Mouse (Mus musculus): Measurements from ENCODE around the gene Gm49711.
"Not testable (repeated sequence)": the region's sequence is repeated elsewhere in the genome, so short reads cannot be mapped to it uniquely, and the experiment has no call there.

The Gm49711 gene

DNA sequence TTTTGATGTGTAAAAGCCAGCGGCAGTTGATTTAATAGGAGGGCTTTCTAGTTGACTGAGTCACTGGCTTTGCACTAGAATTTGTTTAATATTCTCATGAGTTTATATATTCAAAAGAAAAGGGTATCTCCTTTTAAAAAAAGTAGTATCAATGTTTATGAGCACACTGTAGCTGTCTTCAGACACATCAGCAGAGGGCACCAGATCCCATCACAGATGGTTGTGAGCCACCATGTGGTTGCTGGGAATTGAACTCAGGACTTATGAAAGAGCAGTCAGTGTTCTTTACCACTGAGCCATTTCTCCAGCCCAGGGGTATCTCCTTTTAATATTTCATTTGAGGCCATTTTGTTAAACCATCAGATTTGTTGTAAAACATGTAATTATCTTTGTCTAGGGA lies 4.7 kb downstream of the Gm49711 start:
- no peak for DNase-seq (ENCODE audit: low spot score)

DNA sequence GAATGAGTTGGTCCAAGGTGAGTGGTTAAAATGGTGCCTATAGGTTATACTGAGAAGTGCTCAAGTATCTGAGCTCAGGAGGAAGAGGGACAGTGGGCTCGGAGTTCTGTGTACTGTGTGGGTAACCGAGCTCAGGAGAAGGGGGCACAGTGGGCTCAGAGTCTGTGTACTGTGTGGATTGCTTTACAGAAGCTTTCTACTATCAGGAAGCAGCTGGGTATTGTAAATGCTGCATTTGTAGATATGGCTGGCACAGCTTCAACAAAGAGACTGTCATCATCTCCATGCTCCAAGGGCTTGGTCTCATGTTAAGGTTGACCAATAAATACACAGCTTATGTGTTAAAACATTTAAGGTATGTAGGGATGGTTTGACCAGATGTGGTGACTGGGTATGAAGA lies 6.7 kb downstream of the Gm49711 start:
- no peak for DNase-seq (ENCODE audit: low spot score)

DNA sequence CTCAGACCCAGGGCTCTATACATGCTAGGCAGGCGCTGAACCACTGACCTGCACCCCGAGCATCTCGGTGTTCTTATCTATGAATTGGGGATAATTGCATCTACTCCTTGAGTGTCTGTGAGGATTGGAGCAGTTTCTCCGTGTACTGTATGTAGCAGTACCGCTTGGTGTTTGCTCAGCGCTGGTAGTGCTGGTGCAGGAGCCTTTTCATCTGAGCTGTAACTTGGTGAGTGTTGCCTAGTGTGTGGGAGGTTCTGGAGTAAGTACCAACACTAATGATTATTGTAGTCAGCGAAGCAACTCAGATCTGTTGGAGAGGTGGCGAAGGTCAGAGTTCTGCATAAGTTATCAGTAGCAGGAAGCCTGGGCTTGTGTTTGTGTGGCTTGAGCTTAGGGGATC lies 12.2 kb downstream of the Gm49711 start:
- no peak for DNase-seq (ENCODE audit: low spot score)

DNA sequence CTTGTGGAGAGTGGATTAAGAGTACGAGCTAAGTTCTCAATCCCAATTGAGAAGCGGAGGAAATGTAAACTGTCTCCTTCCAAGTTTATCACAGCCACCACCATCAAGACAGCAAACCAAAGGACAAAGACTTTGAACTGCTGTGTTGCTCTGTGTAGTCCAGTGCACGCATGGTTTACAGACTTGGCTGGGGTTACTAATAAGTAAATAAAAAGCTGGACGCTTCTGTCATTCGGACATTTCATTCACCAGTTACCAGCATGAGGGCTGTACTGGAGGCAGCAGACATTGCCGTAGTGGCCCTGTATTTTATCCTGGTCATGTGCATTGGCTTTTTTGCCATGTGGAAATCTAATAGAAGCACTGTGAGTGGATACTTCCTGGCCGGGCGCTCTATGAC lies 18.7 kb downstream of the Gm49711 start:
- DNase-seq (ENCODE audit: low spot score) = no peak

DNA sequence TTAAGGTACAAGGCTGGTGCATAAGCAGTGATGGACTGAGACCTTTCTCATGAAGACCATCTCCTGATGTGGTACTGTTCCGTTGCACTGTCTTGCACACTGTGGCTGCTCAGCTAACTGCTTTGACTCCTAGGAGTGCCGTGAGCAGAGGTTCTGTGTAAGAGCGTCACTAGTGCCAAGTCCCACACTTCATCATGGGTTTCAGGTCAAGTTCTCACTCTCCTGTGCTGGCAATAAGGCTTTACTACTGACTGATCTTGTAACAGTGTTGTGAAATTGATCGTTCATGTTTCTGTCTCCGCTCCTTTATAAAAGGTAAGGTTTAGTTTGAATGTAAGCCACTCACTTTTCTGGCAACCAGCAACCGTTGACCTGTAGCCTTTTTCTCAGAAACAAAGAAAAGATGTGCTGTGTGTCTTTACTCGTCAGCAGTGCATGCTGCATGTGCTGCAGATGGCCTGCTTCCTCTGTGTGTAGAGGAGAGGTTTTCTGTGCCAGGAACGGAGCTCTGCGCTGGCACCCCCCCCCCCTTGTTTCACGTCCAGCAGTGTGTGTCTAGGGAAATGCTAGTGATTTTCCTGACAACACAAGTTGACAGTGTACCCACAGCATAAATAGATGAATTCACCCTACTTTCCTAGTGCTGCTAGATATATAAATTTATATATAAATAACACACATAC lies 25.8 kb downstream of the Gm49711 start:
- no peak for DNase-seq (ENCODE audit: low spot score)

DNA sequence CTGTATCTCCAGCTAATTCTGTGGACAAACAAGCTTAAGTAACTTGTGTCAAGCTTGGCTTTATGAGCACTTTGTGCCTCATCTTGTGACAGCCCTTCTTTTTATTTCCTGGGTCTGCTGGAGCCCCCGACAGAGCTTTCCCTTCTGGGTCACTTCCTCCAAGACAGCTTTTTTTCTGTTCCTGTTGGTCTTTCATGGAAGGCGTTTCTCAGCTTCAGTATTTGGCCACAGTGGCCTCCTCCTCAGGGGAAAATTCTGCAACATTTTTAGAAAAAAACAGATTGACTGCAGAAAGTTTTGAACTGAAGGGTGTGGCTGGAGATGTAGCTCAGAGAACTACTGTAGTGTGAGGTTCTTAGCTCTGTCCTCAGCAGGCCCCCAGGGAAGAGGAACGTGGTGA lies 31.1 kb downstream of the Gm49711 start:
- no peak for DNase-seq (ENCODE audit: low spot score)

DNA sequence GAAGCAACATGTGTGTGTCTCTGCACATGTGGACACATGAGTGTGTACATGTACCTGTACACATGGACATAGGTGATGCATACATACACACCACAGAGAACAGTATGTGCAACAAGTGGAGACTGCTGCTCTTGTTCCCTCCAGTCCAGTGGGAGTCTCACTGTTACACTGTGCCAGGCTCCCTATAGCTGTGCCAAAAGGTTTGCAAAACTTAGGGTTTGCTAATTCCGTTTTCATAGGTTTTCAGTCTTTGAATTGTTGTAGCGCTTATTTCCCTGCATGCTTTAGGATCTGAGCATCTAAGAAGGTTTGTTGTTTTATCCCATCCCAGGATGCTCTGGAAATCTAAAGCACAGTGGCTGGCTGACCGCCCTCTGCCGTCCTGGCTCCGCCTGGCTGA lies 33.8 kb downstream of the Gm49711 start:
- no peak for DNase-seq (ENCODE audit: low spot score)

DNA sequence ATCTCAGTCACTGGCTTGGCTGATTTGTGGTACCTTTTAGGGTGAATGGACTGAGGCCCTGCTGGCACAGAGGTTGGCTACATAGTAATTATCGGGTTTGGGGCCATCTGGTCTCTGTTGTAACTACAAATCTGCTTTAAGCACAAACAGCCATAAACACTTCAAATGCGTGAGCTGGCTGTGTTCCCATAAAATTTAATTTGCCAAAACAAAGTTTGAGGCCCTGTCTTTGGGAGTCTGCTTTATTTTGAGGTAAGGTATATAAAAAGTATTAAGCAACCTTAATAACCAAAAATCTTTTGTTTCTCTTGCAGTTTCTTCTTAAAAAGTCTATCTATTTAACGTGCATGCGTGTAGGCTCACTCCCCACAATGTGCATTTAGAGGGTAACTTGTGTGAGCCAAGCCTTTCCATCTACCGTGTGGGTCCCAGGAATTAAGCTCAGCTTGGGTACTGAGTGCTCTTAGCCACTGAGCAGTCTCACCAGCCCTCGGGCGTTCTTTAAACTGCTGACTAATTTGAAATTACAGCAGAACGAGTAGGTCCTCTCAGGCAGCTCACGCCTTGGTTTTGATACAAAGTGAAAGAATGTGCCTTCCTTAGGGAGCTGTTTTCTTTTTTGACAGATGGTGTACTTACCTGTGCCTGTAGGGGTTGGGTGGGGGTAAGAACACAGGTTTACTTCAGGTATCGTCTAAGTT lies 40.4 kb downstream of the Gm49711 start:
- DNase-seq (ENCODE audit: low spot score) = no peak

DNA sequence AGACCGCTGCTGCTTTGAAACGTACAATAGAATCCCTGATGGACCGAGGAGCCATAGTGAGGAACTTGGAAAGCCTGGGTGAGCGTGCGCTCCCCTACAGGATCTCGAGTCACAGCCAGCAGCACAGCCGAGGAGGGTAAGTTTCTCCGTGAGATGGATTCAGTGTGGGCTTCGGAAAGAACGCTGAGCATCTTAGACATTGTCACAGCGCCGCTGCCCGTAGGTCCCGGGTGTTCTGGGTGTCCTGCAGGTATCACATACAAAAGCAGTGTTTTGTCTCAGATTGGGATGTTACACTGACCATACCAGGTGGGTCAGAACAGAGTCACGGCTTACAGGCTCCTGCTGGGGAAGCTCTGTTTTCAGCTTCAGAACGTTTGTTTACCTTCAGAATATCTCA lies 41.5 kb downstream of the Gm49711 start:
- DNase-seq (ENCODE audit: low spot score) = no peak

DNA sequence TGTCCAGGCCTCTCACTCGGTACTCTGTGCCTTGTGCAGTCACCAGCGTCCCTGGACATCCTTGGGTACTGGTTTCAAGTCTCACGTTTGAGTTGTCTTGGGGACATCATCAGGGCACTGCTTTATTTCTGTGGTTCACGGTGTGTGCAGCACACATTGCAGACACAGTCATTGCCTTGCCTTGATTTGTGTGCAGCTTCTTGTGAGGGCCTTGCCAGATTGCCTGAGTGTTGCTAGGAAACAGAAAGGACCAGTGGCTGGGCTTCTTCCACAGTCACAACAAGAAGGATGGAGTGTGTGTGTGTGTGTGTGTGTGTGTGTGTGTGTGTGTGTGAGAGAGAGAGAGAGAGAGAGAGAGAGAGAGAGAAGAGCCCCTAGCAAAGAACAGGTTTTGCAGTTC lies 42.0 kb downstream of the Gm49711 start:
- DNase-seq (ENCODE audit: low spot score) = no peak

DNA sequence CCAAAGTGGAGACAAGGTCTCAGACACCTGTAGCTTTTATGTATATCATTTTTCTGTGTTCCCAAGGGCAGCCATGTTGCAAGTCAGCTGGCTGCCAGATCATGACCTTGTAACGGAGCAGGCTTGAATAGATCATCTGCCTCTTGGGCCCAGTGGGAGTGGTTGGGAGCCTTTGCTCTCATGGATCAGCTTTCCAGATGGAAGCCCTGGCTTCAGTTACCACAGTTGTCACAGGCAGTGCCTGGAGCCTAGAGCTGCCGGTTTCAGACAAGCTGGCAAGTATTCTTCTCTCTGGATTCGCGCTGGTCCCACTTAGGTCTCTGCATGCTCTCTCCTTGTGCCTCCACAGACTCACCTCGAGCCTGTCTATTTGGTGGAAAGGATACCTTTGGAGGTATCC lies 44.0 kb downstream of the Gm49711 start:
- DNase-seq (ENCODE audit: low spot score) = no peak

DNA sequence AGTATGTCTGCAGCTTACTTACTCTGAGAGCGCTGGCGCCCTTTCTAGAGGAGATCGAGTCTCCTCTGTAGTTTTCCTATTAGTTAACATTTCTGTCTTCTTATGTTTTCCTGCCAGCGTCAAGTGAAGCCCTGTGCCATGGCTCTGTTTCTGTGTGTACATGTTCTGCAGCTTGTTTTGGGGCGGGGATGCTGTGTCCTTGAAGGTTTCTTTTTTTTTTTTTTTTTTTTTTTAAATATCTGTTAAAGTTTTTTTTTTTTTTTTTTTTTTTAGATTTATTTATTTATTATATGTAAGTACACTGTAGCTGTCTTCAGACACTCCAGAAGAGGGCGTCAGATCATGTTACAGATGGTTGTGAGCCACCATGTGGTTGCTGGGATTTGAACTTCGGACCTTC lies 44.8 kb downstream of the Gm49711 start:
- DNase-seq (ENCODE audit: low spot score) = not testable (repeated sequence)

DNA sequence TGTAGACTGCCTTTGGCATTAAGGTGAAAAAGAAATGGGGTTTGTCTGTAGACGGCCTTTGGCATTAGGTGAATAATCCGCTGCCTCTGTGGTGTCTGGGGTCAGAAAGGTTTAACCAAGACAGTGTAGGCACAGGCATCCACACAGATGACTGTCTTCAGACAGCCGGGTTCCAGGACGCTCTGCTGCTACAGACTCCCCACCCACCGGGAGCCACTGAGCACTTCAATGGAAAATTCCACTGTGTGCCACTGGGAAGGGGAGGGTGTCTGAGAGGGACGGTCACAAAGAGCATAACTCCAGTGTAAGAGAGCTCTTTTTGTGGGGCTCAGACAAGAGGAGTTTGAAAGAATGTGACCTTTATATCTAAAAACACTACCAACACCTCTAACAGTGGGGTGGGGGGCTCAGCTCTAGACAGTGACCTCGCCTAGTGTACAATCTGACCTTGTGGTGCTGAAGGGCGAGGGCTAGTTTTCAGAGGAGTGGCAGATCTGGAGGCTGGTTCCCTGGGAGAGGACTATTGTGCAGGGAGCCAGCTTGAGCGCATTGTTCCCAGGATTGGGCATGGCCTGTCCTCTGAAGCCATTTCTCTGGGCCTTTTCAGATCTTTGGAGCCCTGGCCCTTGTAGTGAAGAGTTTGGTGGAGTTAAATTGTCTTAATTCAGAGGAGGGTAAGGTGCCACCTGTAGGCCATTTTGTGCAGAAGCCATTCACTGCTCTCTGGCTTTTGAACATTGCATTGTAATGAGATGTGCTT lies 45.6 kb downstream of the Gm49711 start:
- no peak for DNase-seq (ENCODE audit: low spot score)

DNA sequence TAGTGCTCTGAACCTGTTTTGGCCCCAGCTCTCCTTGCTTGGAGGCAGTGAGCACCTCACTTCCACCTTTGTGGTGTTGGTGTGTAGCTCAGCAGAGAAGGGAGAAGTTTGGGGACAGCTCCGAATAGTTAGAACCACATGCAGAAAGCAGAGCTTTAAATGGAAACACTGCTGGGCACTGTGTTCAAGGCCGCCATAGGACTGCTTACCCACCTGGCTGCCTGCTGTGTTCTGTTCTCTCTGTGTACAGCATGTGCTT lies 46.1 kb downstream of the Gm49711 start:
- no peak for DNase-seq (ENCODE audit: low spot score)

DNA sequence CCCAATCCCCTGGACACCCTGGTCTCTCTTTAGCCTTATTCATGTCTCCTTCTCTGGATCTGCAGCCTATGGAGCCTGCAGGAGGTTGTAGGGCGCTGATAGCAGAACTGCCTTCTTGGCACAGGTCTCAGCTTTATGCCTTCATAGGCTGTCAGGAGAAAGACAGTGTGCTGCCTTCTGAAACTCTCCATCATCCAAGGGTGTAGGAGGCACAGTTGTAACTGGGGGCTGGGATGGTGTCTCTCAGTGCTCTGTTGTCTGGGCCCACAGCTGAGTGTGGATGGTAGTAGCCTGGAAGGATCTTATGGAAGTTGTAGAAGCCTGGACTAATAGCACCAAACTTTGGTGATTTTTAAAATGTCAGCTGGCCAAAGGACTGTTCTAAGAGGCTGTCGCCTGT lies 46.8 kb downstream of the Gm49711 start:
- no peak for DNase-seq (ENCODE audit: low spot score)

DNA sequence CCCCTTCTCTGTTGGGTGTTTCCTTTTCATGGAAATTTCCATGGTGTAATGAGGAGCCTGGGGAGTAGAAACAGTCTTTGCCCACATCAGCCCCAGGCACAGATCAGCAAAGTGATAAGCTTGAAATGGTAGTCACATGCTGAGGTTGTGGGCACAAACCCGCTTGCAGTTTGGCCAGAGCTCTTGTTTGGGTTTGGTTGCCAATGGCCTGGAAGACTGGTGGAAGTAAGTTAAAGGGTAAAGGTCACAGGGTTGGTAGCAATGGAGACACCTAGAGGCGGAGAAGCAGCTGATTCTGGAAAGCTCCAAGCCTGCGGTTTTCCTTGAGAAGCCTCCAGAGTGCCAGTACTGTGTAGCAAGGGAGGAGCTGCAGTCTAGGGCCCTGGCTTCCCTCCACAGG lies 47.5 kb downstream of the Gm49711 start:
- DNase-seq (ENCODE audit: low spot score) = no peak

DNA sequence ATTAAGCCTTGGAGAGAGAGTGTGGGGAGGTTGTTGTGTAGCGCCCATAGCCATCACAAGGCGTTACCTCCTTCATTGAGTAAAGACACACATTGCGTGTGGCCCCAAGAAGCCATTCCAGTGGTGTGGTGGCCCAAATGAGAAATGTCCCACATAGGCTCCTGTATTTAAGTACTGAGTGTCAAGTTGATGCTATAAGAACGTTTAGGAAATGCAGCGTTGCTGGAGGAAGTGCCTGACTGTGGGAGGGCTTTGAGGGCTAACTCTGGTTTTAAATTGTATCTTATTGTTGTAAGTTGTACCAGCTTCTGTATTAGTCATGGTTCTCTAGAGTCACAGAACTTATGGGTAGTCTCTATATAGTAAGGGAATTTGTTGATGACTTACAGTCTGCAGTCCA lies 49.2 kb downstream of the Gm49711 start:
- DNase-seq (ENCODE audit: low spot score) = no peak

DNA sequence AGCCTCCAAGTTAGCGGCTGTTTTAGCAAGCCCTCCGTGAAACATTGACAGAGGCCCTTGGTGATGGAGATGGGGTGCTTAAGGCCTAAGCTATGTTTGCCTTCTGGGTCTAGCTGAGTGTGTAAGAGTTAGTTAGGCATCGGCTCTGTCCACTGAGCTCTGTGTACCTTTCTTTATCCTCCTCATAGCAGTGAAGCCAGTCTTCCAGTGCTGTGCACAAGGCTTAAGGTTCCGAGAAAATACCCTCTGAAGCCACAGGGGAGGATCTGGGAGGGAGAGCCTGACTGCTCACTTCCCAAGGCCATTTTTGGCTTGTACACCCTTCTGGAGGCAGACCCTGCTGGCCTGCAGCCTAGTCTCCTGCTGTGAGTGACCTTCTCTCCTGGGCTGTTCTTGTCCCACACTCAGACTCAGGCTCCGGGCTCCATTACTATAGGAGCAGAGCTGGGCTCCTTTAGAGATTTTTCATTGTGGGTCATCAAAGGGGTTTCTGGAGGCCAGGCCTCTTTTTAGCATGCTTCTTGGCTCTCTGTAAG lies 56.7 kb downstream of the Gm49711 start:
- no peak for DNase-seq (ENCODE audit: low spot score)

DNA sequence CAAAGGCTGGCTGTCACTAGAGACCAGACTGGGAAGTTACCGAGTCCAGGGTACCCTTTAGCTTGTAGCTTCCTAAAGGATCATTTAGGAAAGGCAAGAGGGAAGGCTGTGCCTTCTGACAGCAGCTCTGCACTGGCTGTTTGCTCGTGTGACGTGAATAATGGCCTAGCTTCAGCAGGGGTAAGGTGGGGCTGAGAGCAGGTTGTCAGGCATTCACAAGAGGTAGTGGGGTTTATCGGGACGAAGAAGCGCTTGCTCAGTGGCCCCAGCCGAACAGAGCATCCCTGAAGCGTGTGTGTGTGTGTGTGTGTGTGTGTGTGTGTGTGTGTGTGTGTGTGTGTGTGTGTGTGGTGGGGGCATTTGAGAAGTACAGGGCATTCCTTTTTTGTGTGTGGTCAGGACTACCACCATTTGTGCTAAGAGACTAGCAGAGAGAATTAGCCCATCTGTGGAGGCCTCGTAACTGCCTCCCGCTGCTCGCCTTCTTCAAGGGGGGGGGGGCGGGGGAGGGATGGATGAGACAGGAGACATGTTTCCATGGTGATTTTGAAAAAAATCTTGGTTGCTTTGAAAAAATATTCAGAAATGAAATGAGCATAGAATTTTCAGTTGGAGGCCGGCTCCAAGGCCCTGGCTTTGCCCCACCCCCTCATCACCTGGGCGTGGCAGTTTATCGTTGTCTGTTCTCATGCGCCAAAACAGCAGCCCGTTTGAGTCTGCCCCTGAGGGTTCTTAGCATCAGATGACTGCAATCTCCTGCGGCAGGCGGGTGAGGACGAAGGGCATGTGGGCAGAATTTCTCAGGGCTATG lies 57.7 kb downstream of the Gm49711 start:
- no peak for DNase-seq (ENCODE audit: low spot score)

DNA sequence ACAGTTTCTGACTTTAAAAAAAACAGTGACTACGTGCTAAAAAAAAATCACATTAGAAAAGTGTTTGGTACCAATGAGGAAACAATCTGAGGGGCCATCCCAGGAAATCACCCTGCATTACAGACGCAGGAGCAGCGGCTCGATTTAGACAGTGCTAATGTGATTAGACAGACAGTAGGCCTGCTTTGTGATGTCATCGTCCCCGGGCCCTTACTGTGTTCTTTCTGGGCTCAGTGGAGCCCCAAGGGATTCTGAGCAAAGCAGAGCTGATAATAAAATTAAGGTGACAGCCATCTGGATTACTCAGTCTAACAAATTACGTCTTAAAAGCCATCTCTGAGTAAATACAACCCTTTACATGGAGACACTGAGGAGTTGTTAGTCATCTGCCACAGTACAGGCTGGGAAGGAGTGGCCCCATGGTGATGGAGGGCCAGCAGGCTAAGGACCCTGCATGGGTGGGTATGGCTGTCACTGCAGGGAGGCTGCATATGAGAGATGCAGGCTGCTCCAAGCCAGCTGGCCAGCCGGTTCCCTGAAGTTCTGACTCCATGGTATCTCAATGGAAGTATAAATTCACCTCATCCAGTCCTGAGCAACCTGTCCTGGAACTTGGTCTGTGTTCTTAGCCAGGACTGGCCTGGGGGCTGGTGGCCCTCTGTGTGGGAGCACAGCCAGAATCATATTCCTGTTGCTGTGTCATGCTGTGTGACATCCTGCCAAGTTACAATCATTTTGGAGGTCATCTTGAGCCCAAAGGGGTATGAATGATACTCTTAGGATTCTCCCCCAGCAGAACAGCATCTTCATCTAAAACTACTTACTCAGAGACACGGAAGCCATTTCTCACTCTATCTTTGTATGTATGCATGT lies 59.5 kb downstream of the Gm49711 start:
- DNase-seq (ENCODE audit: low spot score) = no peak

DNA sequence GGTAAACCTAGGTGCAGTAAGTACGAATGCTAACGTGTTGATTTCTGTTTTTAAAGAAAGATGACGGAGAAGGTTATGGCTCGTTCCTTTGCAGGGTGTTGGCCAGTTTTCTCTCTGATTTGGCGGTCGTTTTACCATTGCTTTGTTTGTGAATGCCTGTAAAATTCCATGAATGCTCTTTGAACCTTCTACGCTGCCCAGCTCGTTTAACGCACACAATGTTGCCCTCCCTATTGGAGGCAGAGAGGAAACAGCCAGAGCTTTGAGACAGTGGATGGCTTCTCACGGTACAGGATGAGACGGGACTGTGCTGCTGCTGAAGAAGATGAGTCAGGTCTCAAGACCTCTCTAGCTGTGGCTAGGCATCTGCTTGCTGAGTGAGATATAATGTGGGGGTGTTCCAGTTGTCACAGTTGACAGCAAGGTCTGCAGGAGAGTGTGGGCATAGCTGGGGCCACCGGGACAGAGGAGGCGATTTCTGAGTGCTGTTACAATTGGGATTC lies 60.9 kb downstream of the Gm49711 start:
- DNase-seq (ENCODE audit: low spot score) = no peak

Measured in T-cell, adult 2 months (primary cell).